Mouse (Mus musculus) testis, adult 2 months (tissue): ENCODE data around the gene M1ap.

Experiments
- CTCF ChIP-seq: fragments of 200-500 bp; IDR thresholded peaks from 2 replicates; pipeline ENCODE4 v1.5.1; 2012; ENCODE audit warnings: low read depth, mild to moderate bottlenecking, inconsistent platforms, low read length, moderate library complexity; ENCODE audit not compliant: control insufficient read depth, insufficient read depth, insufficient replicate concordance
- POLR2A ChIP-seq: fragments of 200-500 bp; IDR thresholded peaks from 2 replicates; pipeline ENCODE4 v1.6.1; 2012; ENCODE audit warnings: low read depth, mild to moderate bottlenecking, inconsistent platforms, low read length, moderate library complexity; ENCODE audit not compliant: control insufficient read depth

- TF ChIP-seq CTCF (peak; percentile 87; the same call in 1 of the 2 replicates), POLR2A (no peak)
Measured at GRCm38 (mm10) chr6:82996740-82997315, 50.1 kb downstream of the M1ap start.
